Mouse (Mus musculus) stomach, postnatal 0 days (tissue): ENCODE measurements around the gene Ost4.

Experiments
- CTCF ChIP-seq: IDR thresholded peaks from 2 replicates; pipeline ENCODE4 v1.5.1; 2016; ENCODE audit warnings: antibody characterized with exemption, low read depth, mild to moderate bottlenecking, moderate library complexity
- EP300 ChIP-seq: optimal IDR thresholded peaks from 2 replicates; pipeline ENCODE3; 2016; ENCODE audit warnings: antibody characterized with exemption

DNA sequence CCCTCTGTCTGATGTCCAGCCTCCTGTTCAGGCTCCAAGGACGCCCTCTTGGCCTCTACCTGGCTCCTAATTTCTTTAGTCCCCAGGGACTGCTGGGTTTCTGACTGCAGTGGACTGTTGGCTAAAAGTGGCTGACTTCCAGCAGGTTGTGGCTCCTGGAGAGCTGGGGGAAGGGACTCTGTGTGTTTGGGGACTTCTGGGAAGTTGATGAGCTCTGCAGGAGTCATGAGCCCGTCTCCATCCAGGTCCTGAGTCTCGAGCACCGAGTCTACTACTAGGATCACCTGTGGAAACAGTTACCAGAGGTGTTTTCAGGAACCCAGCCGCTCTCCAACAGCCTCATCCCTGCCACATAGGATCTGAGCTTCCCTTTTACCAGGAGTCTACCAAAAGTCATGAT is 26.1 kb upstream of the Ost4 start:
- no peak for TF ChIP-seq CTCF
- TF ChIP-seq EP300 = no peak
